Mouse (Mus musculus): Measurements from ENCODE around the gene 1110008P14Rik. TPM values are rescaled to one million over a fixed set of nuclear protein-coding genes. Genes with fewer than 3 reads are reported as not detected.

1110008P14Rik gene
- polyA plus RNA-seq, 1 experiment from 2014 or later, result 36.3 TPM

- Histone ChIP-seq H3K4me3 (peak within 1 kb of the TSS; percentile 81), H3K4me1 (peaks cover 44% of the 10 kb centered on the region), H3K9me3 (replicated peaks) (no peaks in the 10 kb centered on the region), H3K27ac (peak within 1 kb of the TSS; percentile 92), H3K36me3 (peaks cover 23% of the 10 kb centered on the region), H3K27me3 (ENCODE audit: low read depth, poor library complexity, severe bottlenecking) (peaks cover 6% of the 10 kb centered on the region; the same call in 1 of the 2 replicates)
- under 1% methylated on average over 63 of the region's 63 CpGs for WGBS
- DNase-seq (ENCODE audit: low spot score), result peak; percentile 97
Measured at GRCm38 (mm10) chr2:32353007-32353542, 28.7 kb downstream of the 1110008P14Rik start, which contains the start of gene Dnm1. Gene Dnm1 (minus strand): TSS chr2:32353338.

GRCm38 (mm10) chr2:32352151-32353006 is 29.4 kb downstream of the 1110008P14Rik start, which contains the start of gene Ciz1:
Gene Ciz1 (plus strand): TSS chr2:32352327.
- Histone ChIP-seq H3K4me3 (peak within 1 kb of the TSS; percentile 81), H3K27me3 (ENCODE audit: low read depth, poor library complexity, severe bottlenecking) (peaks cover 6% of the 10 kb centered on the region; the same call in 1 of the 2 replicates), H3K4me1 (peaks cover 44% of the 10 kb centered on the region), H3K27ac (peak within 1 kb of the TSS; percentile 92), H3K9me3 (replicated peaks) (no peaks in the 10 kb centered on the region), H3K36me3 (peaks cover 29% of the 10 kb centered on the region)
- WGBS, result 2% methylated on average over 45 of the region's 52 CpGs
- peak; percentile 70 for DNase-seq (ENCODE audit: low spot score)

- 55% methylated on average over 9 of the region's 9 CpGs for WGBS
- Histone ChIP-seq H3K4me3 (peak overlapping the region; percentile 81), H3K4me1 (peaks cover 44% of the 10 kb centered on the region), H3K36me3 (peaks cover 37% of the 10 kb centered on the region), H3K27ac (peak overlapping the region; percentile 92), H3K9me3 (replicated peaks) (no peaks in the 10 kb centered on the region), H3K27me3 (ENCODE audit: low read depth, poor library complexity, severe bottlenecking) (peaks cover 6% of the 10 kb centered on the region; the same call in 1 of the 2 replicates)
- DNase-seq (ENCODE audit: low spot score), result no peak
Measured at GRCm38 (mm10) chr2:32351471-32351961, 30.2 kb downstream of the 1110008P14Rik start.

- H3K9me3 ChIP-seq (replicated peaks), result no peaks in the 10 kb centered on the region
- 55% methylated on average over 13 of the region's 13 CpGs for WGBS
- peaks cover 41% of the 10 kb centered on the region for H3K4me1 ChIP-seq
- peak overlapping the region; percentile 92; the same call in 1 of the 2 replicates for H3K27ac ChIP-seq
- H3K27me3 ChIP-seq (ENCODE audit: low read depth, poor library complexity, severe bottlenecking), result peaks cover 6% of the 10 kb centered on the region; the same call in 1 of the 2 replicates
- H3K36me3 ChIP-seq, result peaks cover 41% of the 10 kb centered on the region
- DNase-seq (ENCODE audit: low spot score), result no peak
- peak overlapping the region; percentile 6; the same call in 1 of the 2 replicates for H3K4me3 ChIP-seq
Measured at GRCm38 (mm10) chr2:32350471-32351051, 31.2 kb downstream of the 1110008P14Rik start.

- H3K27me3 ChIP-seq (ENCODE audit: low read depth, poor library complexity, severe bottlenecking), result peaks cover 6% of the 10 kb centered on the region; the same call in 1 of the 2 replicates
- H3K4me1 ChIP-seq, result peaks cover 44% of the 10 kb centered on the region
- 67% methylated on average over 8 of the region's 8 CpGs for WGBS
- no peaks in the 10 kb centered on the region for H3K9me3 ChIP-seq (replicated peaks)
- peaks cover 45% of the 10 kb centered on the region for H3K36me3 ChIP-seq
- no peak overlapping the region for H3K4me3 ChIP-seq
- no peak for DNase-seq (ENCODE audit: low spot score)
- H3K27ac ChIP-seq, result no peak overlapping the region
Measured at GRCm38 (mm10) chr2:32349625-32350255, 32.0 kb downstream of the 1110008P14Rik start.

- 77% methylated on average over 11 of the region's 11 CpGs for WGBS
- H3K27ac ChIP-seq, result no peak overlapping the region
- H3K4me1 ChIP-seq, result peaks cover 37% of the 10 kb centered on the region
- H3K36me3 ChIP-seq, result peaks cover 57% of the 10 kb centered on the region
- no peak overlapping the region for H3K4me3 ChIP-seq
- peaks cover 6% of the 10 kb centered on the region; the same call in 1 of the 2 replicates for H3K27me3 ChIP-seq (ENCODE audit: low read depth, poor library complexity, severe bottlenecking)
- DNase-seq (ENCODE audit: low spot score), result no peak
- no peaks in the 10 kb centered on the region for H3K9me3 ChIP-seq (replicated peaks)
Measured at GRCm38 (mm10) chr2:32348311-32348710, 33.4 kb downstream of the 1110008P14Rik start.

- Histone ChIP-seq H3K27ac (no peak overlapping the region), H3K4me3 (no peak overlapping the region), H3K4me1 (peaks cover 31% of the 10 kb centered on the region), H3K27me3 (ENCODE audit: low read depth, poor library complexity, severe bottlenecking) (peaks cover 6% of the 10 kb centered on the region; the same call in 1 of the 2 replicates), H3K36me3 (peaks cover 66% of the 10 kb centered on the region), H3K9me3 (replicated peaks) (no peaks in the 10 kb centered on the region)
- no peak for DNase-seq (ENCODE audit: low spot score)
- 81% methylated on average over 6 of the region's 6 CpGs for WGBS
Measured at GRCm38 (mm10) chr2:32347019-32347418, 34.7 kb downstream of the 1110008P14Rik start.

- no peaks in the 10 kb centered on the region for H3K9me3 ChIP-seq (replicated peaks)
- no peak overlapping the region for H3K27ac ChIP-seq
- no peaks in the 10 kb centered on the region for H3K27me3 ChIP-seq (ENCODE audit: low read depth, poor library complexity, severe bottlenecking)
- peaks cover 18% of the 10 kb centered on the region for H3K4me1 ChIP-seq
- DNase-seq (ENCODE audit: low spot score), result no peak
- no peak overlapping the region for H3K4me3 ChIP-seq
- H3K36me3 ChIP-seq, result peaks cover 70% of the 10 kb centered on the region
- 76% methylated on average over 14 of the region's 14 CpGs for WGBS
Measured at GRCm38 (mm10) chr2:32344598-32345321, 37.0 kb downstream of the 1110008P14Rik start.

GRCm38 (mm10) chr2:32344056-32344455 is 37.7 kb downstream of the 1110008P14Rik start:
- 76% methylated on average over 10 of the region's 10 CpGs for WGBS
- peaks cover 19% of the 10 kb centered on the region for H3K4me1 ChIP-seq
- H3K27ac ChIP-seq, result 0 out of 2 replicates have a peak overlapping the region, but pooled peaks have one; percentile 8
- peaks cover 70% of the 10 kb centered on the region for H3K36me3 ChIP-seq
- H3K4me3 ChIP-seq, result no peak overlapping the region
- H3K27me3 ChIP-seq (ENCODE audit: low read depth, poor library complexity, severe bottlenecking), result no peaks in the 10 kb centered on the region
- no peaks in the 10 kb centered on the region for H3K9me3 ChIP-seq (replicated peaks)
- DNase-seq (ENCODE audit: low spot score), result no peak

GRCm38 (mm10) chr2:32343351-32343671 is 38.4 kb downstream of the 1110008P14Rik start:
- DNase-seq (ENCODE audit: low spot score), result no peak
- no peak overlapping the region for H3K4me3 ChIP-seq
- 92% methylated on average over 2 of the region's 2 CpGs for WGBS
- no peaks in the 10 kb centered on the region for H3K27me3 ChIP-seq (ENCODE audit: low read depth, poor library complexity, severe bottlenecking)
- 0 out of 2 replicates have a peak overlapping the region, but pooled peaks have one; percentile 53 for H3K27ac ChIP-seq
- H3K4me1 ChIP-seq, result peaks cover 16% of the 10 kb centered on the region
- no peaks in the 10 kb centered on the region for H3K9me3 ChIP-seq (replicated peaks)
- H3K36me3 ChIP-seq, result peaks cover 67% of the 10 kb centered on the region

GRCm38 (mm10) chr2:32342539-32343350 is 39.0 kb downstream of the 1110008P14Rik start:
- Histone ChIP-seq H3K27me3 (ENCODE audit: low read depth, poor library complexity, severe bottlenecking) (no peaks in the 10 kb centered on the region), H3K4me3 (no peak overlapping the region), H3K27ac (peak overlapping the region; percentile 53), H3K36me3 (peaks cover 67% of the 10 kb centered on the region), H3K9me3 (replicated peaks) (no peaks in the 10 kb centered on the region), H3K4me1 (peaks cover 16% of the 10 kb centered on the region)
- no peak for DNase-seq (ENCODE audit: low spot score)
- 76% methylated on average over 6 of the region's 6 CpGs for WGBS

Measured in limb, embryonic 10.5 days (tissue).